Mouse (Mus musculus): ENCODE results near the gene Vps45.
A peak's percentile ranks its signal among the peaks of the same experiment; 100 is the strongest.

Vps45 gene

GRCm38 (mm10) chr3:96033046-96033445 is 25.2 kb downstream of the Vps45 start:
- DNase-seq = peak; percentile 85

- no peak for DNase-seq
Observed at GRCm38 (mm10) chr3:96032652-96033017, 25.6 kb downstream of the Vps45 start.

- DNase-seq = peak; percentile 81
Observed at GRCm38 (mm10) chr3:96031991-96032651, 26.1 kb downstream of the Vps45 start.

- peak; percentile 73 for DNase-seq
Observed at GRCm38 (mm10) chr3:96029766-96030165, 28.5 kb downstream of the Vps45 start.

- peak; percentile 89 for DNase-seq
Observed at GRCm38 (mm10) chr3:96029336-96029735, 28.9 kb downstream of the Vps45 start.

- no peak for DNase-seq
Observed at GRCm38 (mm10) chr3:96027875-96028274, 30.4 kb downstream of the Vps45 start.

- peak; percentile 40 for DNase-seq
Observed at GRCm38 (mm10) chr3:96027145-96027544, 31.1 kb downstream of the Vps45 start.

GRCm38 (mm10) chr3:96021421-96022128 is 36.7 kb downstream of the Vps45 start:
- no peak for DNase-seq

- no peak for DNase-seq
Observed at GRCm38 (mm10) chr3:96020735-96021134, 37.5 kb downstream of the Vps45 start.

GRCm38 (mm10) chr3:96017461-96017860 is 40.8 kb downstream of the Vps45 start:
- DNase-seq = no peak

GRCm38 (mm10) chr3:96016257-96016889 is 41.9 kb downstream of the Vps45 start:
- DNase-seq = no peak

GRCm38 (mm10) chr3:96015681-96016080 is 42.6 kb downstream of the Vps45 start:
- DNase-seq = no peak

GRCm38 (mm10) chr3:96012805-96013204 is 45.5 kb downstream of the Vps45 start:
- no peak for DNase-seq

GRCm38 (mm10) chr3:96008463-96008862 is 49.8 kb downstream of the Vps45 start:
- no peak for DNase-seq

- no peak for DNase-seq
Observed at GRCm38 (mm10) chr3:96001560-96001959, 56.7 kb downstream of the Vps45 start.

- peak; percentile 96 for DNase-seq
Observed at GRCm38 (mm10) chr3:96000921-96001501, 57.3 kb downstream of the Vps45 start.

- DNase-seq = peak; percentile 94
Observed at GRCm38 (mm10) chr3:96000080-96000632, 58.1 kb downstream of the Vps45 start.

GRCm38 (mm10) chr3:95999308-96000079 is 58.8 kb downstream of the Vps45 start:
- no peak for DNase-seq

- DNase-seq = peak; percentile 95
Observed at GRCm38 (mm10) chr3:95997203-95997721, 61.0 kb downstream of the Vps45 start.

- no peak for DNase-seq
Observed at GRCm38 (mm10) chr3:95996451-95997073, 61.7 kb downstream of the Vps45 start.

- peak; percentile 98 for DNase-seq
Observed at GRCm38 (mm10) chr3:95995802-95996428, 62.4 kb downstream of the Vps45 start, which contains the start of gene Plekho1. Plekho1 (minus strand) TSS chr3:95996001.
